Mouse (Mus musculus): Measurements from ENCODE around the gene Afmid. TPM values are rescaled to one million over a fixed set of nuclear protein-coding genes. Genes with fewer than 3 reads are reported as not detected.

Afmid gene
- polyA plus RNA-seq, 2 experiments: 5.3 to 10.4 TPM

DNA sequence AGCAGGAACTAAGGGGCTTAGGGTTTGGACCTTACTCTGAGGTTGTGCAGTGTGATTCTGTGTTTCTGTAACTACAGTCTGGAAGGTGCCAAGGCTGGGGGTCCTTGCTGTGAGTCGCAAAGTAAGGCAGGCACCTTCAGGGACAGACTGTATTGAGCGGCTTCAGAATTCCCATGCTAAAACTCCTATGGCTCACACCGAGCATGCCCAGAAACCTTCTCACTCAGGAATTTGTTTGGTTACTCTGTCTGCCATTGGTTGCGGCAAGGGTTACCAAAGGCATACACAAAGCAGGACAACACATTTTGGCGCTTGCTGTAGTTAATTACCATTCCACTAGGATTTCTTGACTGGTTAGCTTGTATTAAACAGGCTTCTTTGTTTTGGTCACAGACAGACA, 440 bp downstream of the Afmid start:
- no peak for TF ChIP-seq POLR2A (IDR thresholded peaks at IDR 0.05; ENCODE audit: borderline replicate concordance, extremely low read depth, insufficient read depth, insufficient read length)
- DNase-seq (ENCODE audit: low spot score): peak; percentile 60
- no peaks in the 10 kb centered on the region for H3K27me3 ChIP-seq (ENCODE audit: control insufficient read depth, insufficient read depth, low read length)
- H3K4me2 ChIP-seq (replicated peaks; ENCODE audit: low read depth, low read length, severe bottlenecking): peak overlapping the region; percentile 91
- WGBS: 4% methylated on average over 5 of the region's 5 CpGs
- H3K9me3 ChIP-seq (ENCODE audit: control insufficient read depth, low read length): no peaks in the 10 kb centered on the region
- H3K27ac ChIP-seq (replicated peaks; ENCODE audit: low read depth, low read length): peak overlapping the region; percentile 90
- H3K9ac ChIP-seq (ENCODE audit: low read depth, low read length, severe bottlenecking): peak overlapping the region; percentile 70
- H3K36me3 ChIP-seq (ENCODE audit: control insufficient read depth, insufficient read depth, low read length): peaks cover 21% of the 10 kb centered on the region
- H3K4me3 ChIP-seq (replicated peaks; ENCODE audit: low read length): peak overlapping the region; percentile 58
- H3K4me1 ChIP-seq (ENCODE audit: control insufficient read depth, insufficient read depth, low read length): peaks cover 46% of the 10 kb centered on the region
- ATAC-seq (ENCODE audit: low FRiP score, low read depth): peak; percentile 24; the same call in 1 of the 2 replicates

DNA sequence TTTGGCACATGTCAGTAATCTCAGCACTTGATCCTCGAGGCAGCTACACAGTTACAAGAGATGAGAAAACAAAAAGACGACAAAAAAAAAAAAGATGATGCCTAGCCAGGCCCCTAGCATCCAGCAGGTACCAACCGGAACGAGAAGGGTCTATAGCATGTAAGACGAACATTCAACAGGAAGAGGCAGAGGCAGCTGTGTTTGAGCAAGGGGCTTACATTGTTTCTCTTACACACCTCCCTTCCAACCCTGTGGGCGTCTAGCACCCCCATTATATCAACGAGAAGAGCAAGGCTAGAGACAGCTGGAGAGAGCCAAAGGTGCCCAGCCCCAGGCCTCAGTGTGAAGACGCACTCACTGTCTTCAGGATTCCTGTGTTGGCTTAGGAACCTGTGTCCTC, 1.2 kb downstream of the Afmid start:
- no peak for TF ChIP-seq POLR2A (IDR thresholded peaks at IDR 0.05; ENCODE audit: borderline replicate concordance, extremely low read depth, insufficient read depth, insufficient read length)
- Histone ChIP-seq H3K9ac (ENCODE audit: low read depth, low read length, severe bottlenecking) (no peak overlapping the region), H3K36me3 (ENCODE audit: control insufficient read depth, insufficient read depth, low read length) (peaks cover 15% of the 10 kb centered on the region), H3K27ac (replicated peaks; ENCODE audit: low read depth, low read length) (peak overlapping the region; percentile 90), H3K27me3 (ENCODE audit: control insufficient read depth, insufficient read depth, low read length) (no peaks in the 10 kb centered on the region), H3K4me2 (replicated peaks; ENCODE audit: low read depth, low read length, severe bottlenecking) (peak overlapping the region; percentile 91; the same call in 1 of the 2 replicates), H3K9me3 (ENCODE audit: control insufficient read depth, low read length) (no peaks in the 10 kb centered on the region), H3K4me1 (ENCODE audit: control insufficient read depth, insufficient read depth, low read length) (peaks cover 46% of the 10 kb centered on the region), H3K4me3 (replicated peaks; ENCODE audit: low read length) (no peak overlapping the region)
- DNase-seq (ENCODE audit: low spot score) (no peak), ATAC-seq (ENCODE audit: low FRiP score, low read depth) (no peak)
- WGBS: 64% methylated on average over 8 of the region's 8 CpGs

- Histone ChIP-seq H3K27ac (replicated peaks; ENCODE audit: low read depth, low read length) (no peak overlapping the region), H3K4me1 (ENCODE audit: control insufficient read depth, insufficient read depth, low read length) (peaks cover 49% of the 10 kb centered on the region), H3K4me2 (replicated peaks; ENCODE audit: low read depth, low read length, severe bottlenecking) (no peak overlapping the region)
These were observed 1.7 kb downstream of the Afmid start for GRCm38 (mm10) chr11:117827386-117827785.

GRCm38 (mm10) chr11:117828149-117828887, 2.6 kb downstream of the Afmid start:
- H3K27ac ChIP-seq (replicated peaks; ENCODE audit: low read depth, low read length): peak overlapping the region; percentile 56
- H3K4me3 ChIP-seq (replicated peaks; ENCODE audit: low read length): no peak overlapping the region
- TF ChIP-seq POLR2A (IDR thresholded peaks at IDR 0.05; ENCODE audit: borderline replicate concordance, extremely low read depth, insufficient read depth, insufficient read length): no peak
- DNase-seq (ENCODE audit: low spot score) (peak; percentile 57), ATAC-seq (ENCODE audit: low FRiP score, low read depth) (no peak)
- H3K9me3 ChIP-seq (ENCODE audit: control insufficient read depth, low read length): no peaks in the 10 kb centered on the region
- H3K9ac ChIP-seq (ENCODE audit: low read depth, low read length, severe bottlenecking): 0 out of 2 replicates have a peak overlapping the region, but pooled peaks have one; percentile 7
- WGBS: 56% methylated on average over 18 of the region's 18 CpGs
- peaks cover 40% of the 10 kb centered on the region for H3K4me1 ChIP-seq (ENCODE audit: control insufficient read depth, insufficient read depth, low read length)
- no peak overlapping the region for H3K4me2 ChIP-seq (replicated peaks; ENCODE audit: low read depth, low read length, severe bottlenecking)
- 0 out of 2 replicates have a peak, but pooled peaks cover 3% of the 10 kb centered on the region for H3K36me3 ChIP-seq (ENCODE audit: control insufficient read depth, insufficient read depth, low read length)
- no peaks in the 10 kb centered on the region for H3K27me3 ChIP-seq (ENCODE audit: control insufficient read depth, insufficient read depth, low read length)

More at GRCm38 (mm10) chr11:117827386-117827785, 1.7 kb downstream of the Afmid start:
- no peak overlapping the region for H3K4me3 ChIP-seq (replicated peaks; ENCODE audit: low read length)
- no peaks in the 10 kb centered on the region for H3K27me3 ChIP-seq (ENCODE audit: control insufficient read depth, insufficient read depth, low read length)
- ATAC-seq (ENCODE audit: low FRiP score, low read depth) (no peak), DNase-seq (ENCODE audit: low spot score) (no peak)
- H3K36me3 ChIP-seq (ENCODE audit: control insufficient read depth, insufficient read depth, low read length): peaks cover 10% of the 10 kb centered on the region
- no peak for TF ChIP-seq POLR2A (IDR thresholded peaks at IDR 0.05; ENCODE audit: borderline replicate concordance, extremely low read depth, insufficient read depth, insufficient read length)
- H3K9ac ChIP-seq (ENCODE audit: low read depth, low read length, severe bottlenecking): no peak overlapping the region
- WGBS: 48% methylated on average over 3 of the region's 3 CpGs
- no peaks in the 10 kb centered on the region for H3K9me3 ChIP-seq (ENCODE audit: control insufficient read depth, low read length)

DNA sequence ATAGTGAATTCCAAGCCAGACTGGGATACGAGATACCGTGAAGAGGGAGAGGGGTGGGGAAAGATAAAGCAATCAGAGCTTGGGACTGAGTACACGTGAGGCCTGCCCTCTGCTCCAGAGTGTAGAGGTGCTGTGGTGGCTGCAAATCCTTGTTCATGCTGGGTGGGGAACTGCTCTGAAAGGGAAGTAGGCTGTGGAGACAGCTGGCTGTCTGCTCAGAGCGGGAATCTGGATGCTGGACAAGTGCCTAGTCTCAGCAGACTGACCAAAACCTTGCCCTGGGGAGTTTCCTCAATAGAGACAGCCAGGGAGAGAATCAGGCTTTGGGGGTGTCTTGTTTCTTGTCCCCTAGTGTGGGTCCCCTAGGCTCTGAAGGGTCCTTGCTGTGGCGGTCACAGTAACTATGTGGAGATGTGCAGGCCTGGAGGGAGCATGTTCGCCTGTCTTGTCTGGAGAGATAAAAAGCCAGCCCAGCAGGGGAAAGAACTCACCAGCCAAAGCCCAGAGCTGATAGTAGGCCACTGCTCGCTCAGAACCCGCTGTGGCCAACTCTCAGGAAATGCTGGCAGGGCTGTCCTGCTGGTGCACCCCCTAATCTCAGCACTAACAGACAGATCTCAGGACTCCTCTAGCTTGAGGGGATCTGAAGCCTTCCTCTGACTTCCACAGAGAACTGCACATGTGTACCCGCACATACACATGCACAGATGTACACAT, 3.3 kb downstream of the Afmid start:
- no peak for DNase-seq (ENCODE audit: low spot score)
- Histone ChIP-seq H3K36me3 (ENCODE audit: control insufficient read depth, insufficient read depth, low read length) (no peaks in the 10 kb centered on the region), H3K27me3 (ENCODE audit: control insufficient read depth, insufficient read depth, low read length) (no peaks in the 10 kb centered on the region), H3K4me2 (replicated peaks; ENCODE audit: low read depth, low read length, severe bottlenecking) (no peak overlapping the region), H3K4me1 (ENCODE audit: control insufficient read depth, insufficient read depth, low read length) (peaks cover 36% of the 10 kb centered on the region), H3K27ac (replicated peaks; ENCODE audit: low read depth, low read length) (peak overlapping the region; percentile 56), H3K4me3 (replicated peaks; ENCODE audit: low read length) (no peak overlapping the region), H3K9ac (ENCODE audit: low read depth, low read length, severe bottlenecking) (no peak overlapping the region), H3K9me3 (ENCODE audit: control insufficient read depth, low read length) (no peaks in the 10 kb centered on the region)
- 55% methylated on average over 9 of the region's 9 CpGs for WGBS
- TF ChIP-seq POLR2A (IDR thresholded peaks at IDR 0.05; ENCODE audit: borderline replicate concordance, extremely low read depth, insufficient read depth, insufficient read length): no peak
- ATAC-seq (ENCODE audit: low FRiP score, low read depth): no peak

All from limb, embryonic 14.5 days (tissue).